Mouse (Mus musculus): Measurements from ENCODE around the gene Snx14.

DNA sequence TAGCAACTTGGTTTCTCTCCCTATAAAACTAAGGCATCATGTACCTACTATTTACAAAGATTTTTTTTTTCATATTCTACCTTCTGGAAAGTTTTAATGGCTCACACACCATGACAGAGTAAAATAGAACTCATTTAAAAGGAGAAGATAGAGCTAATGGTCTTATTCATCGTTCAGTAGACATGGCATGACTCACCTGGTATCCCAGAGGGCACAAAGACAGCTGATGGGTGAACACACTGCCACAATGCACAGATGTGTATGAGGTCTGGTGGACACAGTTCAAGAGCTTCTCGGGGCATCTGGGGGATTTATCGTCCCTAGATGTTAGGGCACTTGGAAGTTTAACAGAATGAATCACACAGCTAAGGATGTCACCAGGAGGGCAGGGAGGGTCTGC, 97.9 kb downstream of the Snx14 start:
- TF ChIP-seq EP300 (IDR thresholded peaks at IDR 0.05; ENCODE audit: low read depth) (no peak), CTCF (IDR thresholded peaks at IDR 0.05; ENCODE audit: low read depth) (no peak)

Data from heart, postnatal 0 days (tissue).